Mouse (Mus musculus) stomach, postnatal 0 days (tissue): Measurements from ENCODE around the gene Hnrnpu.

Experiments used
- CTCF ChIP-seq: IDR thresholded peaks from 2 replicates; pipeline ENCODE4 v1.5.1; 2016; ENCODE audit warnings: antibody characterized with exemption, low read depth, mild to moderate bottlenecking, moderate library complexity
- EP300 ChIP-seq: optimal IDR thresholded peaks from 2 replicates; pipeline ENCODE3; 2016; ENCODE audit warnings: antibody characterized with exemption

DNA sequence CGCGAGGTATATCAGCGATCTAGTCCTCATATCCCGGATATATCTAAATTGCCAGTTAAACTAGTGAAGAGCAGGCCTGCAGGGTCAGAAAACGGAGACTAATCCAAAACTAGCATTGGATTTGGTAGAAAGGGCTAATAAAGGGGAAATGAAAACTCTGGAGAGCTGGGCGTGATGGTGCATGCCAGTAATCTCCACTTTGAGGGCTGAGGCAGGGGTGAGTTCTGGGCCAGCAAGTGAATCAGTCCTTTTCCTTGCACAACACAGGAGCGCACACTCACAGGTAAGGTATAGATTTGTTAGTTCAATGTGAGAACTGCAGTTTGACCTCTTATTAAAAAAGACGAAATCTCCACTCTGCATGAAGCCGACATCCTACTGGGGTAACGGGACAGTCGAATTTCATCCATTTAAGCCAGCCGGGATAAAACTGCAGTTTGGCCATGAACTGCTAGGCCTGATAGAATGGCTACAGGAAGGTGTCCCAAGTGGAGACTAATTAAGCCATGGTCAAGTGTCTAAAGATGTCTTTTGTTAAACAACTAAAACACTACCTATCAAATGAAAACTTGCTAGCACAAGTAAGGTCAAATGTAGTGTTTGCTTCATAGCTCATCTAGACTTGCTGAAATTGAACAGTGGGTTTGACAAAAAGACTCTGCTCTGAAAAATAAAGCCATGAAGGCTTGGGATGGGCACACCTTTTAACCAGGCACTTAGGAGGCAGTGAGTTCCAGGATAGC is 18.1 kb downstream of the Hnrnpu start:
- TF ChIP-seq CTCF (no peak), EP300 (no peak)
